Mouse (Mus musculus) myocyte (in vitro differentiated cells): ENCODE data around the gene Cfap61.

Experiments used
- CEBPB ChIP-seq: IDR thresholded peaks from 2 replicates; pipeline ENCODE4 v1.6.1; 2011; ENCODE audit warnings: mild to moderate bottlenecking, moderate library complexity; ENCODE audit not compliant: poor library complexity, insufficient read depth, severe bottlenecking
- E2F4 ChIP-seq: IDR thresholded peaks from one replicate; pipeline ENCODE4 v1.6.1; 2011; ENCODE audit warnings: mild to moderate bottlenecking, control low read depth, moderate library complexity; ENCODE audit not compliant: insufficient read depth
- MAX ChIP-seq: IDR thresholded peaks from one replicate; pipeline ENCODE4 v1.6.1; 2011; ENCODE audit warnings: low read depth, mild to moderate bottlenecking, control low read depth
- MYOD1 ChIP-seq, 3 experiments: IDR thresholded peaks; one replicate each; pipeline ENCODE4 v1.6.1; 2011; ENCODE audit warnings: control low read depth in 2 of 3, low read depth in 2 of 3, mild to moderate bottlenecking in 2 of 3, moderate library complexity in 1 of 3; ENCODE audit not compliant: insufficient read length in 2 of 3, control insufficient read depth in 1 of 3
- MYOG ChIP-seq, 3 experiments: IDR thresholded peaks; one replicate each; pipeline ENCODE4 v1.6.1; 2011; ENCODE audit warnings: control low read depth in 2 of 3, low read depth in 2 of 3, mild to moderate bottlenecking in 2 of 3; ENCODE audit not compliant: insufficient read length in 2 of 3, control insufficient read depth in 1 of 3, insufficient read depth in 1 of 3
- POLR2A ChIP-seq: IDR thresholded peaks from one replicate; pipeline ENCODE4 v1.6.1; 2011; ENCODE audit warnings: low read depth, mild to moderate bottlenecking, control low read depth, moderate library complexity; ENCODE audit not compliant: insufficient read length
- POLR2AphosphoS2 ChIP-seq: IDR thresholded peaks from one replicate; pipeline ENCODE4 v1.6.1; 2011; ENCODE audit warnings: low read depth, control low read depth; ENCODE audit not compliant: insufficient read length
- TCF12 ChIP-seq: IDR thresholded peaks from one replicate; pipeline ENCODE4 v1.6.1; 2011; ENCODE audit warnings: mild to moderate bottlenecking, control low read depth; ENCODE audit not compliant: poor library complexity, insufficient read depth, severe bottlenecking
- TCF3 ChIP-seq: IDR thresholded peaks from one replicate; pipeline ENCODE4 v1.6.1; 2011; ENCODE audit warnings: low read depth, control low read depth; ENCODE audit not compliant: insufficient read length
- USF1 ChIP-seq: IDR thresholded peaks from one replicate; pipeline ENCODE4 v1.6.1; 2011; ENCODE audit warnings: low read depth, mild to moderate bottlenecking, control low read depth, moderate library complexity

- TF ChIP-seq MAX (no peak), POLR2A (no peak), MYOD1 (IDR thresholded peaks at IDR 0.05; ENCODE audit: control insufficient read depth in 1 of 3, insufficient read length in 2 of 3, low read depth in 2 of 3) (no peak), MYOG (IDR thresholded peaks at IDR 0.05; ENCODE audit: control insufficient read depth in 1 of 3, insufficient read depth in 1 of 3, insufficient read length in 2 of 3, low read depth in 2 of 3) (no peak), E2F4 (no peak), CEBPB (no peak), USF1 (no peak), POLR2AphosphoS2 (no peak), TCF3 (no peak), TCF12 (no peak)
Observed at GRCm38 (mm10) chr2:146057123-146057522, 122.5 kb downstream of the Cfap61 start.
